8 mouse cellular contexts compared by ENCODE assay signal in genomic region chr13:28552974-28553750, GRCm38 (mm10).
A peak's percentile ranks its signal among the peaks of the same experiment; 100 is the strongest.
DNase-seq lines count a peak whose midpoint lies in the region; ATAC-seq and TF ChIP-seq lines count a peak whose summit lies in the region.

No protein-coding gene starts in this region.

- 51% methylated on average over 10 of the region's 10 CpGs for WGBS in intestine, embryonic 15.5 days
- 42% methylated on average over 10 of the region's 10 CpGs for WGBS in olfactory bulb, adult 2 months

- H3K4me1 ChIP-seq in intestine, embryonic 15.5 days (replicated peaks), result 0 out of 2 replicates have a peak, but pooled peaks cover 2% of the 10 kb centered on the region
- H3K4me1 ChIP-seq in olfactory bulb, adult 2 months (ENCODE audit: control insufficient read depth, insufficient read depth, low read length), result peaks cover 4% of the 10 kb centered on the region; the same call in 1 of the 2 replicates

- no peak overlapping the region for H3K27ac ChIP-seq in intestine, embryonic 15.5 days
- peak overlapping the region; percentile 35; the same call in 1 of the 2 replicates for H3K27ac ChIP-seq in olfactory bulb, adult 2 months (ENCODE audit: insufficient read depth, low read depth, low read length)

- no peak for TF ChIP-seq CTCF in olfactory bulb, adult 2 months (IDR thresholded peaks at IDR 0.05; ENCODE audit: insufficient read depth, low read depth, low read length)

- intact Hi-C loops in left cerebral cortex, postnatal 36 days (cut with DNase I), result no loop called here

- no peak overlapping the region for H3K9ac ChIP-seq in intestine, embryonic 15.5 days

- no peaks in the 10 kb centered on the region for H3K36me3 ChIP-seq in intestine, embryonic 15.5 days

- peak; percentile 20 for DNase-seq in CD4-positive, CD25-positive, alpha-beta regulatory T cell, adult 2 months (ENCODE audit: low read depth, low spot score)
- peak; percentile 7 to 10 for DNase-seq in left cerebral cortex, postnatal 36 days (ENCODE audit: low spot score in 2 of 2)
- no peak for DNase-seq in left cerebral cortex, adult 18-20 months (ENCODE audit: low spot score in 2 of 2)
- DNase-seq in cerebellum, adult 18-20 months, result no peak

- no peak overlapping the region for H3K4me3 ChIP-seq in intestine, embryonic 15.5 days (replicated peaks)
- H3K4me3 ChIP-seq in olfactory bulb, adult 2 months (ENCODE audit: insufficient read depth, low read depth, low read length), result no peak overlapping the region

- no peaks in the 10 kb centered on the region for H3K9me3 ChIP-seq in intestine, embryonic 15.5 days

- ATAC-seq in CD4-positive, CD25-positive, alpha-beta regulatory T cell, adult 4 months, result no peak
- peak; percentile 36; the same call in 1 of the 2 replicates for ATAC-seq in intestine, embryonic 15.5 days
- no peak for ATAC-seq in megakaryocyte, adult 5-6 weeks (ENCODE audit: poor library complexity, severe bottlenecking)

- H3K4me2 ChIP-seq in intestine, embryonic 15.5 days (replicated peaks), result no peak overlapping the region

- TF ChIP-seq POLR2A in olfactory bulb, adult 2 months (IDR thresholded peaks at IDR 0.05; ENCODE audit: insufficient read depth, low read depth, low read length), result no peak

- no peaks in the 10 kb centered on the region for H3K27me3 ChIP-seq in intestine, embryonic 15.5 days (replicated peaks)

Comparison
In these comparisons a context has a peak if more than half of its experiments do, and no peak if none do; other contexts are left out.
1. DNase-seq: peak in CD4-positive, CD25-positive, alpha-beta regulatory T cell, adult 2 months (single experiment) and left cerebral cortex, postnatal 36 days (2 of 2); none in left cerebral cortex, adult 18-20 months (0 of 2) and cerebellum, adult 18-20 months (0 of 2).